Mouse (Mus musculus) lung, embryonic 14.5 days (tissue): ENCODE results near the gene Sgpp2. TPM values are rescaled to one million over a fixed set of nuclear protein-coding genes. Genes with fewer than 3 reads are reported as not detected.
A peak's percentile ranks its signal among the peaks of the same experiment; 100 is the strongest.

Experiments
- ATAC-seq: fragments of 200-750 bp; cut with Nextera tagmentation; 2 replicates; pipeline ENCODE4 v1.8.0; 2017; ENCODE audit warnings: mild to moderate bottlenecking, moderate TSS enrichment, moderate library complexity; ENCODE audit not compliant: insufficient read depth
- DNase-seq: peaks from one replicate; pipeline ENCODE4 v3.0.0-alpha.2; 2015
- H3K27ac ChIP-seq: fragments of 300-500 bp; sonication (generic); 2 replicates; pipeline ENCODE4 v1.5.1; 2014; ENCODE audit warnings: low read depth, mild to moderate bottlenecking, moderate library complexity
- H3K27me3 ChIP-seq: fragments of 300-500 bp; sonication (generic); 2 replicates; pipeline ENCODE4 v1.6.1; 2014; ENCODE audit warnings: low read length, control low read depth; ENCODE audit not compliant: insufficient read depth
- H3K36me3 ChIP-seq: fragments of 300-500 bp; sonication (generic); 2 replicates; pipeline ENCODE4 v1.6.1; 2014; ENCODE audit warnings: control low read depth; ENCODE audit not compliant: insufficient read depth
- H3K4me1 ChIP-seq: fragments of 300-500 bp; sonication (generic); 2 replicates; pipeline ENCODE4 v1.6.1; 2014; ENCODE audit warnings: antibody characterized with exemption, control low read depth; ENCODE audit not compliant: insufficient read depth
- H3K4me2 ChIP-seq: fragments of 300-500 bp; sonication (generic); 2 replicates; pipeline ENCODE4 v1.6.1; 2014; ENCODE audit warnings: mild to moderate bottlenecking
- H3K4me3 ChIP-seq: fragments of 300-500 bp; sonication (generic); 2 replicates; pipeline ENCODE4 v1.5.1; 2014; ENCODE audit warnings: low read depth, low read length
- H3K9ac ChIP-seq: fragments of 300-500 bp; sonication (generic); 2 replicates; pipeline ENCODE4 v1.6.1; 2014
- H3K9me3 ChIP-seq: fragments of 300-500 bp; sonication (generic); 2 replicates; pipeline ENCODE4 v1.6.1; 2016; ENCODE audit warnings: low read depth, low read length, control low read depth
- CTCF ChIP-seq: IDR thresholded peaks from 2 replicates; pipeline ENCODE4 v1.5.1; 2016; ENCODE audit warnings: antibody characterized with exemption, low read depth
- WGBS: fragments of 180-500 bp; shearing (Covaris S2); extraction: QIAGEN DNeasy Blood & Tissue Kit; methylation state at CpG from one replicate; pipeline ENCODE4 v1.1.7; 2014; 5-methylcytosine and 5-hydroxymethylcytosine counted together
- polyA plus RNA-seq: library from polyadenylated mRNA; unstranded; fragments of >200 nt; fragmentation: Nextera tagmentation; extraction: Ambion mirVana; gene quantifications from 2 replicates; pipeline ENCODE4 v1.2.1, GENCODE M21; 2014

The Sgpp2 gene
- polyA plus RNA-seq, 1 experiment from 2014 or later, result 1.0 TPM

DNA sequence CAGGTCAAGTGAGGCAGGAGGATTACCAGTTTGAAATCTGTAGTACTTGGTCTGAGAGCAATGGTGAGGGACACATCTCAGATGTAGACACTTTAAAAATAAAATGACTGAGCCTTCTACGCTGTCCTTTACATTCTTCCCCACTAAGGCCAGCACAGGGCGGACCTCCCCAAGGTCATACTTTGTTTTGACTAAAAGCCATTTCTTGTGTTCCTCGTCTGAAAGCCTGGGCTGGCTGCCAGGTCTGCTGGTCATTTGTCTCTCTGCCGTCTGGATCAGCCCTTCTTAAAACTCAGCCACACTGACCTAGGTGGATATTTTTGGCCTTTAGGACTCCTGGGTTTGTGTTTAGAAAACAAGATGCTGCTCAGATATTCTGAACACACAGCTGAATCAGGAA is 45.0 kb downstream of the Sgpp2 start:
- ATAC-seq (peak; percentile 76; the same call in 1 of the 2 replicates), DNase-seq (peak; percentile 90)
- Histone ChIP-seq H3K36me3 (no peaks in the 10 kb centered on the region), H3K4me2 (no peak overlapping the region), H3K4me3 (no peak overlapping the region), H3K9me3 (no peaks in the 10 kb centered on the region), H3K27ac (no peak overlapping the region), H3K27me3 (no peaks in the 10 kb centered on the region), H3K4me1 (peaks cover 4% of the 10 kb centered on the region), H3K9ac (no peak overlapping the region)
- TF ChIP-seq CTCF, result no peak
- 19% methylated on average over 4 of the region's 4 CpGs for WGBS

- H3K9me3 ChIP-seq, result no peaks in the 10 kb centered on the region
- ATAC-seq (no peak), DNase-seq (no peak)
- no peak overlapping the region for H3K4me3 ChIP-seq
- no peak overlapping the region for H3K4me2 ChIP-seq
- WGBS, result 69% methylated on average over 4 of the region's 4 CpGs
- no peak overlapping the region for H3K27ac ChIP-seq
- H3K4me1 ChIP-seq, result peaks cover 4% of the 10 kb centered on the region
- no peak for TF ChIP-seq CTCF
- no peaks in the 10 kb centered on the region for H3K36me3 ChIP-seq
- no peak overlapping the region for H3K9ac ChIP-seq
- no peaks in the 10 kb centered on the region for H3K27me3 ChIP-seq
Measured at GRCm38 (mm10) chr1:78357415-78357814, 47.3 kb downstream of the Sgpp2 start.

DNA sequence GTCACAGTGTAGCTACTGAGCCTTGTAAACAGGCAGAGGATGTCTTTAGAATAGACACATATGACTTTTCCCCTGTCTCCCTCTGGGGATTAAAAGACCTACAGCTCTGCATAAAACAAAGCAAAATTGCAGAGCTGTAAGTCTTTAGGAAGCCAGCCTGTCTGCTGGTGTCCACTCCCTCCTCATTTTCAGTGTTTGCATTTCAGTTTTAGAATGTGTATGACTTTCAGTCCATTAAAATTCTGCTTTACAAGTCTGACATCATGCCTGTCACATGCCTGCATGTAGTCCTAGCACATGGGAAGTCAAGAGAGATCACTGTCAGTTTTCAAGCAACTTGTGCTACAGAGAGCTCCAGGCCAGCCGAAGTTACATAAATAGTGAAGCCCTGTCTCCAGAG is 47.7 kb downstream of the Sgpp2 start:
- H3K9ac ChIP-seq, result no peak overlapping the region
- ATAC-seq, result no peak
- H3K27me3 ChIP-seq, result no peaks in the 10 kb centered on the region
- H3K27ac ChIP-seq, result no peak overlapping the region
- H3K4me3 ChIP-seq, result no peak overlapping the region
- no peaks in the 10 kb centered on the region for H3K9me3 ChIP-seq
- TF ChIP-seq CTCF, result no peak
- no peak overlapping the region for H3K4me2 ChIP-seq
- DNase-seq, result peak; percentile 4
- H3K4me1 ChIP-seq, result peaks cover 4% of the 10 kb centered on the region
- 56% methylated on average over 1 of the region's 1 CpGs for WGBS
- H3K36me3 ChIP-seq, result no peaks in the 10 kb centered on the region

DNA sequence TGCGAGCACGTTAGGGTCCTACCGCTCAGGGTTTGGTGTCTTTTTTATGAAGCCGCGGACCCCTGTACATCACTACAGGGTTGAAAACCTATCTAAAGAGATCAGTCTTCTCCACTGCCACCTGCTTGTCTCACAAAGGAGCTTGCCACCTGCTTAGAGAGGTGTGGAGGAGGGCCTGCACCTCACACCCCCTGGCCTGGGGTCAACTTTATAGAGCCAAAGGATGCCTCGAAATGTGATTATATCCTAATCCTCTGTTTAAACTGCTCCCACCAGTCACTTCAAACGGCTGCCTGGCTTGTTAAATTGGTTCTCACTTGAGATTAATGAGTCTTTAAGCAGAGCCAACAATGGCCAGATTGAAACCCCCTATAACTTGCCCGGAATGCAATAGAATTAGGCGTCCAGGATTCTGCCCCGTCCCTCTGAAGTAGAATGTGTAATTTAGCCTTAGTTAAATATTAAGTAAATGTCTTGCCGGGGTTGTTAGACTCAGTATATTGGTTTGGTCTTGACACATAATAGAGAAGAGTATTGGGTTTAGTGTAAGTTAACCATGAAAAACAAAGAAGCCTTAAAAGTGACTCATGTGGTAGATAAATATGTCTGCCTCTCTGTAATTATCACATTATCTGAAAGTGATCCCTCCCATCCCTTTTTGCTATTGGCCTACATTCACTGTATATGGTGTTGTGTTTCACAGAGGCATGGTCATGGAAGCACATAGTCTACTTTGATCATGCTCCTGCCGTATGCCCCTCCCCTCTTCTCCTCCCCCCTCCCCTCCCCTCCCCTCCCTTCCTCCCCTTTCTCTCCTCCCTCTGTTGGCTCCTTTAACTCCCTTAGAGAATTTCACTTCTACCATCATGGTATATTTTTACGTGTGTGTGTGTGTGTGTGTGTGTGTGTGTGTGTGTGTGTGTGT is 54.1 kb downstream of the Sgpp2 start:
- H3K9ac ChIP-seq, result no peak overlapping the region
- DNase-seq, result no peak
- whole genome bisulfite sequencing, result 60% methylated on average over 13 of the region's 13 CpGs
- H3K9me3 ChIP-seq, result no peaks in the 10 kb centered on the region
- peaks cover 4% of the 10 kb centered on the region for H3K4me1 ChIP-seq
- no peaks in the 10 kb centered on the region for H3K27me3 ChIP-seq
- H3K36me3 ChIP-seq, result no peaks in the 10 kb centered on the region
- H3K4me2 ChIP-seq, result no peak overlapping the region
- no peak overlapping the region for H3K4me3 ChIP-seq
- no peak overlapping the region; the same call in 1 of the 2 replicates for H3K27ac ChIP-seq
- no peak for TF ChIP-seq CTCF
- ATAC-seq, result 0 out of 2 replicates have a peak, but pooled peaks have one; percentile 21

GRCm38 (mm10) chr1:78367806-78368205 is 57.7 kb downstream of the Sgpp2 start:
- Histone ChIP-seq H3K4me3 (no peak overlapping the region), H3K36me3 (no peaks in the 10 kb centered on the region), H3K27ac (no peak overlapping the region), H3K4me1 (peaks cover 4% of the 10 kb centered on the region), H3K4me2 (no peak overlapping the region), H3K9me3 (no peaks in the 10 kb centered on the region), H3K9ac (no peak overlapping the region), H3K27me3 (no peaks in the 10 kb centered on the region)
- no peak for TF ChIP-seq CTCF
- ATAC-seq (no peak), DNase-seq (no peak)
- 56% methylated on average over 5 of the region's 5 CpGs for WGBS

DNA sequence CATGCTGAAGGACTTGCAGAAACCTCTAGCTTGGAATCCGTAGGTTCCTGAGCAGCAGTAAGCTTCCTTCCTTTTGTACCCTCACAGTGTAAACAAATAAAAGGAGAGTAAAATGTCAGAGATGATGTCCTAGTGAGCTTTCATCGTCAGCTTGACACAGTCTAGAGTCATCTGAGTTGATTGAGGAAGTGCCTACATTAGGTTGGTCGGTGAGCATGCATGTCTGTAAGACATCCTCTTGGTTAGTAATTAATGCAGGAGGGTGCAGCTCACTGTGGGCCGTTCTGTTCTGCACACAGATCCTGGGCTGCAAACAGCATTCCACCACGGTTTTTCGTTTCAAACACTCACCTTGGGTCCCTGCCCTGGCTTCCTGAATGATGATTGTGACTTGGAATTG is 60.0 kb downstream of the Sgpp2 start:
- 25% methylated on average over 6 of the region's 6 CpGs for WGBS
- DNase-seq (no peak), ATAC-seq (no peak)
- no peaks in the 10 kb centered on the region for H3K9me3 ChIP-seq
- no peak overlapping the region for H3K9ac ChIP-seq
- no peak overlapping the region for H3K4me3 ChIP-seq
- H3K27ac ChIP-seq, result no peak overlapping the region
- no peak overlapping the region for H3K4me2 ChIP-seq
- peaks cover 4% of the 10 kb centered on the region for H3K4me1 ChIP-seq
- no peaks in the 10 kb centered on the region for H3K27me3 ChIP-seq
- TF ChIP-seq CTCF, result no peak
- H3K36me3 ChIP-seq, result no peaks in the 10 kb centered on the region

DNA sequence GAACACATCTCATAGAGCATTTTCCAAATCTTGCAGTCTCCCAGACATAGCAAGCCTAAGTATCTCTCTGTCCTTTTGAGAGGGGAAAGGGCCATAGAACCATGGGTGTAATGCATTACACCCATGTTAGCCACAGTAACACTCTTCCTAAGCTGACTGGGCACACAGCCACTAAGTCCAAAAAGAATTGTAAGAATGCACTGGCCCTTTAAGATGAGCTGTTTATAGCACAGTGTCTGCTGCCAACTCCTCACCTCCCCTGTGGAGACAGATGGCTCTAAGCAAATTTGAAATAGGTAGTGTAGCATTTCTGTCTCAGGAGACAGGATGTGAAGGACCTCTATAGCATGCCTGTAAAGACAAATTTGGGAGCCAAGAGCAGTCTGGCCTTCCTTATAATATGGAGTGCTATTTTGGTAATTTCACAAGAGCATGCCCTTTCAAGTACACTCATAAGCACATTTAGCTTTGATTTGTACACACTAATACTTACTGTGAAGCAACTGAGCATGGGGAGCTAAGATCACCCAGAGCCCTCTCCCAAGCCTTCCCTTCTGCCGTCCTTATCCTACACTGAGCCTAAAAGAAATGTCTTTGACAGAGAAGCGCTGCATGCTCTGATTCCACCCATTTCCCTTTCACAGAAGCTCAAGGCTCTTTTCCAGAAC is 61.6 kb downstream of the Sgpp2 start:
- peak; percentile 64 for DNase-seq
- Histone ChIP-seq H3K27ac (no peak overlapping the region), H3K36me3 (no peaks in the 10 kb centered on the region), H3K4me2 (no peak overlapping the region), H3K27me3 (no peaks in the 10 kb centered on the region), H3K4me3 (no peak overlapping the region), H3K4me1 (no peaks in the 10 kb centered on the region), H3K9me3 (no peaks in the 10 kb centered on the region), H3K9ac (no peak overlapping the region)
- peak; percentile 33; the same call in 1 of the 2 replicates for ATAC-seq
- WGBS, result 66% methylated on average over 2 of the region's 2 CpGs
- TF ChIP-seq CTCF, result no peak
